Mouse (Mus musculus) embryonic facial prominence, embryonic 11.5 days (tissue): ENCODE measurements around the gene Cmtr1. TPM values are rescaled to one million over a fixed set of nuclear protein-coding genes. Genes with fewer than 3 reads are reported as not detected.

Source experiments
- ATAC-seq: fragments of 200-750 bp; cut with Nextera tagmentation; replicated peaks from 2 replicates; pipeline ENCODE4 v1.8.0; 2017; ENCODE audit warnings: low read depth; ENCODE audit not compliant: insufficient number of reproducible peaks, low FRiP score, low TSS enrichment
- DNase-seq: peaks from one replicate; pipeline ENCODE4 v3.0.0-alpha.2; 2015; ENCODE audit warnings: low spot score
- H3K27ac ChIP-seq: fragments of 300-500 bp; sonication (generic); replicated peaks from 2 replicates; pipeline ENCODE4 v1.5.1; 2014; ENCODE audit warnings: mild to moderate bottlenecking, low read depth, low read length, control low read depth
- H3K27me3 ChIP-seq: fragments of 300-500 bp; sonication (generic); 2 replicates; pipeline ENCODE4 v1.6.1; 2014; ENCODE audit warnings: mild to moderate bottlenecking, low read length, moderate library complexity, mixed read lengths; ENCODE audit not compliant: control insufficient read depth, insufficient read depth
- H3K36me3 ChIP-seq: fragments of 300-500 bp; sonication (generic); replicated peaks from 2 replicates; pipeline ENCODE4 v1.6.1; 2014; ENCODE audit warnings: low read depth, mild to moderate bottlenecking, low read length, moderate library complexity, mixed read lengths; ENCODE audit not compliant: control insufficient read depth, insufficient read depth
- H3K4me1 ChIP-seq: fragments of 300-500 bp; sonication (generic); 2 replicates; pipeline ENCODE4 v1.6.1; 2014; ENCODE audit warnings: low read length, mixed read lengths; ENCODE audit not compliant: control insufficient read depth, insufficient read depth
- H3K4me2 ChIP-seq: fragments of 300-500 bp; sonication (generic); 2 replicates; pipeline ENCODE4 v1.6.1; 2014; ENCODE audit warnings: low read depth, mild to moderate bottlenecking, control low read depth, low read length, moderate library complexity
- H3K4me3 ChIP-seq: fragments of 300-500 bp; sonication (generic); 2 replicates; pipeline ENCODE4 v1.5.1; 2014; ENCODE audit warnings: low read depth, low read length, control low read depth
- H3K9ac ChIP-seq: fragments of 300-500 bp; sonication (generic); replicated peaks from 2 replicates; pipeline ENCODE4 v1.6.1; 2014; ENCODE audit warnings: mild to moderate bottlenecking, control low read depth, low read length
- H3K9me3 ChIP-seq: fragments of 300-500 bp; sonication (generic); replicated peaks from 2 replicates; pipeline ENCODE4 v1.6.1; 2016; ENCODE audit warnings: mild to moderate bottlenecking, low read length, inconsistent platforms, mixed read lengths; ENCODE audit not compliant: control insufficient read depth
- WGBS: fragments of 180-500 bp; shearing (Covaris S2); extraction: QIAGEN DNeasy Blood & Tissue Kit; methylation state at CpG from one replicate; pipeline ENCODE4 v1.1.7; 2014; 5-methylcytosine and 5-hydroxymethylcytosine counted together
- polyA plus RNA-seq: library from polyadenylated mRNA; unstranded; fragments of >200 nt; fragmentation: Nextera tagmentation; extraction: Ambion mirVana; gene quantifications from 2 replicates; pipeline ENCODE4 v1.2.1, GENCODE M21; 2014

Cmtr1 gene
- polyA plus RNA-seq, 1 experiment from 2014 or later: 120 TPM

GRCm38 (mm10) chr17:29718660-29719059 lies 58.3 kb downstream of the Cmtr1 start:
- no peaks in the 10 kb centered on the region for H3K36me3 ChIP-seq
- H3K9me3 ChIP-seq: no peaks in the 10 kb centered on the region
- no peak overlapping the region for H3K4me2 ChIP-seq
- H3K27me3 ChIP-seq: no peaks in the 10 kb centered on the region
- no peak for DNase-seq
- H3K9ac ChIP-seq: no peak overlapping the region
- no peak for ATAC-seq
- WGBS: 84% methylated on average over 8 of the region's 8 CpGs
- H3K4me1 ChIP-seq: no peaks in the 10 kb centered on the region
- H3K4me3 ChIP-seq: no peak overlapping the region
- no peak overlapping the region for H3K27ac ChIP-seq

- H3K36me3 ChIP-seq: no peaks in the 10 kb centered on the region
- no peak for ATAC-seq
- H3K4me2 ChIP-seq: no peak overlapping the region
- no peak overlapping the region for H3K9ac ChIP-seq
- no peaks in the 10 kb centered on the region for H3K27me3 ChIP-seq
- H3K27ac ChIP-seq: no peak overlapping the region
- 79% methylated on average over 13 of the region's 13 CpGs for WGBS
- no peaks in the 10 kb centered on the region for H3K4me1 ChIP-seq
- DNase-seq: no peak
- no peak overlapping the region for H3K4me3 ChIP-seq
- H3K9me3 ChIP-seq: no peaks in the 10 kb centered on the region
Observed at GRCm38 (mm10) chr17:29719628-29720575, 59.5 kb downstream of the Cmtr1 start.

GRCm38 (mm10) chr17:29720755-29721365 lies 60.5 kb downstream of the Cmtr1 start:
- no peak overlapping the region for H3K4me2 ChIP-seq
- no peak overlapping the region for H3K27ac ChIP-seq
- 67% methylated on average over 11 of the region's 11 CpGs for WGBS
- DNase-seq (no peak), ATAC-seq (no peak)
- H3K9me3 ChIP-seq: no peaks in the 10 kb centered on the region
- no peaks in the 10 kb centered on the region for H3K36me3 ChIP-seq
- no peaks in the 10 kb centered on the region for H3K4me1 ChIP-seq
- no peaks in the 10 kb centered on the region for H3K27me3 ChIP-seq
- no peak overlapping the region for H3K4me3 ChIP-seq
- no peak overlapping the region for H3K9ac ChIP-seq

GRCm38 (mm10) chr17:29724610-29725009 lies 64.2 kb downstream of the Cmtr1 start:
- ATAC-seq (no peak), DNase-seq (no peak)
- no peak overlapping the region for H3K9ac ChIP-seq
- no peak overlapping the region for H3K27ac ChIP-seq
- no peak overlapping the region for H3K4me2 ChIP-seq
- no peak overlapping the region for H3K4me3 ChIP-seq
- H3K36me3 ChIP-seq: no peaks in the 10 kb centered on the region
- 82% methylated on average over 6 of the region's 6 CpGs for WGBS
- H3K27me3 ChIP-seq: no peaks in the 10 kb centered on the region
- no peaks in the 10 kb centered on the region for H3K4me1 ChIP-seq
- no peaks in the 10 kb centered on the region for H3K9me3 ChIP-seq

- H3K4me1 ChIP-seq: no peaks in the 10 kb centered on the region
- no peak overlapping the region for H3K27ac ChIP-seq
- H3K4me2 ChIP-seq: no peak overlapping the region
- H3K9ac ChIP-seq: no peak overlapping the region
- no peaks in the 10 kb centered on the region for H3K27me3 ChIP-seq
- 76% methylated on average over 6 of the region's 6 CpGs for WGBS
- H3K36me3 ChIP-seq: no peaks in the 10 kb centered on the region
- no peak for DNase-seq
- H3K4me3 ChIP-seq: no peak overlapping the region
- no peak for ATAC-seq
- H3K9me3 ChIP-seq: no peaks in the 10 kb centered on the region
Observed at GRCm38 (mm10) chr17:29725027-29725620, 64.7 kb downstream of the Cmtr1 start.

- WGBS: 55% methylated on average over 8 of the region's 8 CpGs
- Histone ChIP-seq H3K9me3 (no peaks in the 10 kb centered on the region), H3K9ac (no peak overlapping the region), H3K4me3 (no peak overlapping the region), H3K27me3 (no peaks in the 10 kb centered on the region), H3K4me1 (peaks cover 3% of the 10 kb centered on the region; the same call in 1 of the 2 replicates), H3K4me2 (no peak overlapping the region), H3K36me3 (no peaks in the 10 kb centered on the region), H3K27ac (no peak overlapping the region)
- no peak for ATAC-seq
- no peak for DNase-seq
Observed at GRCm38 (mm10) chr17:29728082-29728481, 67.7 kb downstream of the Cmtr1 start.

- DNase-seq: no peak
- Histone ChIP-seq H3K4me2 (no peak overlapping the region), H3K27me3 (no peaks in the 10 kb centered on the region), H3K4me3 (no peak overlapping the region), H3K9me3 (no peaks in the 10 kb centered on the region), H3K9ac (no peak overlapping the region), H3K27ac (no peak overlapping the region), H3K4me1 (peaks cover 3% of the 10 kb centered on the region; the same call in 1 of the 2 replicates), H3K36me3 (no peaks in the 10 kb centered on the region)
- 44% methylated on average over 13 of the region's 13 CpGs for WGBS
- no peak; the same call in 1 of the 2 replicates for ATAC-seq
Observed at GRCm38 (mm10) chr17:29730510-29731265, 70.3 kb downstream of the Cmtr1 start.
